Mouse (Mus musculus): ENCODE measurements at regions not wholly inside any gene's neighbourhood (a gene's known extent, or its start where the extent isn't known, plus 50 kb on each side); places are given as distances from the start of the nearest gene placed in this dataset.

GRCm38 (mm10) chr1:57489176-57489575 is 82.3 kb upstream of the Tyw5 start:
- no peak overlapping the region for H3K4me3 ChIP-seq (replicated peaks in 1 of 3; ENCODE audit: low read depth in 2 of 3, low read length in 2 of 3, poor library complexity in 1 of 3)
- H3K4me1 ChIP-seq (ENCODE audit: control insufficient read depth in 1 of 2, insufficient read depth in 2 of 2), result no peaks in the 10 kb centered on the region
- H3K36me3 ChIP-seq (replicated peaks in 1 of 2; ENCODE audit: control insufficient read depth in 1 of 2, insufficient read depth in 1 of 2, low read length in 1 of 2), result no peaks in the 10 kb centered on the region
- H3K9me3 ChIP-seq (replicated peaks; ENCODE audit: low read length), result no peaks in the 10 kb centered on the region
- no peak for TF ChIP-seq POLR2A (IDR thresholded peaks at IDR 0.05; ENCODE audit: low read depth, low read length)
- no peak for TF ChIP-seq NELFE (IDR thresholded peaks at IDR 0.05; ENCODE audit: low read depth, low read length)
- TF ChIP-seq BHLHE40 (IDR thresholded peaks at IDR 0.05; ENCODE audit: low read depth, low read length), result no peak
- TF ChIP-seq IRF4 (IDR thresholded peaks at IDR 0.05; ENCODE audit: low read depth, low read length), result no peak
- TF ChIP-seq CTCF (conservative IDR thresholded peaks at IDR 0.05 in 1 of 2, IDR thresholded peaks at IDR 0.05 in 1 of 2; ENCODE audit: low read depth in 2 of 2, low read length in 2 of 2), result no peak
- H3K27ac ChIP-seq (ENCODE audit: insufficient read depth, low read depth), result no peak overlapping the region
- no peaks in the 10 kb centered on the region for H3K79me2 ChIP-seq (replicated peaks; ENCODE audit: control insufficient read depth, extremely low read depth, insufficient read depth, poor library complexity, severe bottlenecking)
- dilution Hi-C loops (cut with MboI; ENCODE audit: extremely low pct_ligation_motif_present, extremely low pct_unique_long_range_greater_than_20kb, low sequenced_read_pairs) (no loop called here), in situ Hi-C loops (cut with MboI; ENCODE audit: low pct_ligation_motif_present, low pct_unique_long_range_greater_than_20kb, low sequenced_read_pairs) (no loop called here)
- no peak overlapping the region for H3K9ac ChIP-seq (ENCODE audit: insufficient read depth, low read depth)
- no peak for DNase-seq (ENCODE audit: extremely low read depth)
- no peaks in the 10 kb centered on the region for H3K27me3 ChIP-seq (replicated peaks)
- H3K4me2 ChIP-seq (ENCODE audit: insufficient read depth, low read depth, poor library complexity, severe bottlenecking), result no peak overlapping the region

GRCm38 (mm10) chr1:57489588-57489987 is 82.7 kb upstream of the Tyw5 start:
- H3K9ac ChIP-seq (ENCODE audit: insufficient read depth, low read depth), result no peak overlapping the region
- no peaks in the 10 kb centered on the region for H3K27me3 ChIP-seq (replicated peaks)
- TF ChIP-seq RAD21 (IDR thresholded peaks at IDR 0.05; ENCODE audit: low read depth, low read length) (no peak), POLR2A (IDR thresholded peaks at IDR 0.05; ENCODE audit: low read depth, low read length) (no peak), KAT2A (IDR thresholded peaks at IDR 0.05; ENCODE audit: insufficient replicate concordance, low read length) (no peak), EP300 (IDR thresholded peaks at IDR 0.05; ENCODE audit: low read length) (no peak), MAX (IDR thresholded peaks at IDR 0.05; ENCODE audit: low read length) (no peak)
- H3K4me1 ChIP-seq (ENCODE audit: control insufficient read depth in 1 of 2, insufficient read depth in 2 of 2), result no peaks in the 10 kb centered on the region
- H3K27ac ChIP-seq (ENCODE audit: insufficient read depth, low read depth), result no peak overlapping the region
- H3K4me3 ChIP-seq (replicated peaks in 1 of 3; ENCODE audit: low read depth in 2 of 3, low read length in 2 of 3, poor library complexity in 1 of 3), result no peak overlapping the region
- H3K9me3 ChIP-seq (replicated peaks; ENCODE audit: low read length), result no peaks in the 10 kb centered on the region
- no peak overlapping the region for H3K4me2 ChIP-seq (ENCODE audit: insufficient read depth, low read depth, poor library complexity, severe bottlenecking)
- no peak for DNase-seq (ENCODE audit: extremely low read depth)
- dilution Hi-C loops (cut with MboI; ENCODE audit: extremely low pct_ligation_motif_present, extremely low pct_unique_long_range_greater_than_20kb, low sequenced_read_pairs) (no loop called here), in situ Hi-C loops (cut with MboI; ENCODE audit: low pct_ligation_motif_present, low pct_unique_long_range_greater_than_20kb, low sequenced_read_pairs) (no loop called here)
- H3K79me2 ChIP-seq (replicated peaks; ENCODE audit: control insufficient read depth, extremely low read depth, insufficient read depth, poor library complexity, severe bottlenecking), result no peaks in the 10 kb centered on the region
- no peaks in the 10 kb centered on the region for H3K36me3 ChIP-seq (replicated peaks in 1 of 2; ENCODE audit: control insufficient read depth in 1 of 2, insufficient read depth in 1 of 2, low read length in 1 of 2)

GRCm38 (mm10) chr1:57490021-57490420 is 83.1 kb upstream of the Tyw5 start:
- no peaks in the 10 kb centered on the region for H3K27me3 ChIP-seq (replicated peaks)
- H3K27ac ChIP-seq (ENCODE audit: insufficient read depth, low read depth), result no peak overlapping the region
- no peak overlapping the region for H3K4me2 ChIP-seq (ENCODE audit: insufficient read depth, low read depth, poor library complexity, severe bottlenecking)
- no peak overlapping the region for H3K4me3 ChIP-seq (replicated peaks in 1 of 3; ENCODE audit: low read depth in 2 of 3, low read length in 2 of 3, poor library complexity in 1 of 3)
- dilution Hi-C loops (cut with MboI; ENCODE audit: extremely low pct_ligation_motif_present, extremely low pct_unique_long_range_greater_than_20kb, low sequenced_read_pairs), result no loop called here
- in situ Hi-C loops (cut with MboI; ENCODE audit: low pct_ligation_motif_present, low pct_unique_long_range_greater_than_20kb, low sequenced_read_pairs), result no loop called here
- no peaks in the 10 kb centered on the region for H3K79me2 ChIP-seq (replicated peaks; ENCODE audit: control insufficient read depth, extremely low read depth, insufficient read depth, poor library complexity, severe bottlenecking)
- no peak overlapping the region for H3K9ac ChIP-seq (ENCODE audit: insufficient read depth, low read depth)
- TF ChIP-seq SIN3A (IDR thresholded peaks at IDR 0.05; ENCODE audit: low read length), result no peak
- no peak for TF ChIP-seq POLR2AphosphoS2 (IDR thresholded peaks at IDR 0.05; ENCODE audit: low read depth, low read length)
- TF ChIP-seq ELF1 (IDR thresholded peaks at IDR 0.05; ENCODE audit: low read depth, low read length), result no peak
- no peak for TF ChIP-seq PAX5 (IDR thresholded peaks at IDR 0.05; ENCODE audit: low read length)
- TF ChIP-seq HCFC1 (IDR thresholded peaks at IDR 0.05; ENCODE audit: low read depth, low read length), result no peak
- no peak for TF ChIP-seq POLR2A (IDR thresholded peaks at IDR 0.05; ENCODE audit: low read depth, low read length)
- TF ChIP-seq JUN (IDR thresholded peaks at IDR 0.05; ENCODE audit: insufficient read depth, low read depth, low read length), result no peak
- no peak for TF ChIP-seq SMC3 (IDR thresholded peaks at IDR 0.05; ENCODE audit: low read depth, low read length)
- TF ChIP-seq ZNF384 (IDR thresholded peaks at IDR 0.05; ENCODE audit: low read depth, low read length), result no peak
- TF ChIP-seq ZC3H11A (IDR thresholded peaks at IDR 0.05; ENCODE audit: low read depth, low read length), result no peak
- no peak for TF ChIP-seq RAD21 (IDR thresholded peaks at IDR 0.05; ENCODE audit: low read depth, low read length)
- TF ChIP-seq JUND (conservative IDR thresholded peaks at IDR 0.05; ENCODE audit: low read depth, low read length), result no peak
- no peak for TF ChIP-seq MAX (IDR thresholded peaks at IDR 0.05; ENCODE audit: low read length)
- TF ChIP-seq MYC (IDR thresholded peaks at IDR 0.05; ENCODE audit: low read depth, low read length), result no peak
- no peak for DNase-seq (ENCODE audit: extremely low read depth)
- H3K4me1 ChIP-seq (ENCODE audit: control insufficient read depth in 1 of 2, insufficient read depth in 2 of 2), result no peaks in the 10 kb centered on the region
- no peaks in the 10 kb centered on the region for H3K36me3 ChIP-seq (replicated peaks in 1 of 2; ENCODE audit: control insufficient read depth in 1 of 2, insufficient read depth in 1 of 2, low read length in 1 of 2)
- H3K9me3 ChIP-seq (replicated peaks; ENCODE audit: low read length), result no peaks in the 10 kb centered on the region

Data from CH12.LX (cell line).